Mouse (Mus musculus) C2C12 (cell line): ENCODE measurements around the gene Gas7.

Experiments
- CTCF ChIP-seq: IDR thresholded peaks from one replicate; pipeline ENCODE4 v1.5.1; 2011; ENCODE audit not compliant: control insufficient read depth, insufficient read depth, insufficient read length
- USF1 ChIP-seq: IDR thresholded peaks from one replicate; pipeline ENCODE4 v1.6.1; 2011; ENCODE audit warnings: low read depth, mild to moderate bottlenecking, control low read depth, moderate library complexity

GRCm38 (mm10) chr11:67533151-67533550 is 77.9 kb downstream of the Gas7 start:
- TF ChIP-seq USF1 (no peak), CTCF (no peak)
